19 mouse cellular contexts compared by ENCODE assay signal in genomic region chr7:141869644-141870043, GRCm38 (mm10). TPM values are rescaled to one million over a fixed set of nuclear protein-coding genes. Genes with fewer than 3 reads are reported as not detected.
"Had no signal": no experiment of that assay in that cellular context is flagged by ENCODE, and none has a peak within 500 bp of the region (broad histone marks: within the 10 kb centered on the region; RNA-seq: fewer than 3 reads in every experiment).

No protein-coding gene starts in this region.

- H3K27me3 ChIP-seq: neural tube, embryonic 13.5 days; neural tube, embryonic 15.5 days; stomach, embryonic 15.5 days had no signal

- H3K4me3 ChIP-seq: neural tube, embryonic 13.5 days; neural tube, embryonic 15.5 days; stomach, embryonic 15.5 days had no signal

- H3K27ac ChIP-seq: neural tube, embryonic 13.5 days; neural tube, embryonic 15.5 days; stomach, embryonic 15.5 days; stomach, postnatal 0 days had no signal

- H3K9me3 ChIP-seq: neural tube, embryonic 13.5 days; neural tube, embryonic 15.5 days; stomach, embryonic 15.5 days had no signal

- H3K4me1 ChIP-seq: neural tube, embryonic 13.5 days; neural tube, embryonic 15.5 days; stomach, embryonic 15.5 days had no signal

- DNase-seq: retina, postnatal 1 day; right cerebral cortex, adult 18-20 months; right cerebral cortex, postnatal 14 days; right cerebral cortex, postnatal 25 days; right cerebral cortex, postnatal 4 days; spleen, adult 18-20 months; thymus, adult 18-20 months; thymus, adult 2 months; thymus, postnatal 14 days; thymus, postnatal 25 days; thymus, postnatal 36 days; thymus, postnatal 4 days had no signal

- H3K9ac ChIP-seq: neural tube, embryonic 13.5 days; neural tube, embryonic 15.5 days; stomach, embryonic 15.5 days had no signal

- H3K4me2 ChIP-seq: neural tube, embryonic 13.5 days; neural tube, embryonic 15.5 days; stomach, embryonic 15.5 days had no signal

RNA-seq across cellular contexts. Expression of gene Muc5b, which starts 30.8 kb away (rescaled TPM):
- total RNA-seq: neutrophil, adult 5-6 weeks had no signal
- polyA plus RNA-seq: small intestine, adult 2 months; urinary bladder, adult 2 months had no signal
